Mouse (Mus musculus) kidney, postnatal 25 days (tissue): ENCODE measurements around the gene 4930452B06Rik.

Source experiments
- DNase-seq, 2 experiments: peaks; one replicate each; pipeline ENCODE4 v3.0.0; 2021; ENCODE audit warnings: mixed read lengths in 2 of 2

4930452B06Rik gene

GRCm38 (mm10) chr14:8517681-8518080 lies 148.4 kb downstream of the 4930452B06Rik start:
- no peak for DNase-seq

GRCm38 (mm10) chr14:8514071-8514470 lies 152.0 kb downstream of the 4930452B06Rik start:
- no peak for DNase-seq

DNA sequence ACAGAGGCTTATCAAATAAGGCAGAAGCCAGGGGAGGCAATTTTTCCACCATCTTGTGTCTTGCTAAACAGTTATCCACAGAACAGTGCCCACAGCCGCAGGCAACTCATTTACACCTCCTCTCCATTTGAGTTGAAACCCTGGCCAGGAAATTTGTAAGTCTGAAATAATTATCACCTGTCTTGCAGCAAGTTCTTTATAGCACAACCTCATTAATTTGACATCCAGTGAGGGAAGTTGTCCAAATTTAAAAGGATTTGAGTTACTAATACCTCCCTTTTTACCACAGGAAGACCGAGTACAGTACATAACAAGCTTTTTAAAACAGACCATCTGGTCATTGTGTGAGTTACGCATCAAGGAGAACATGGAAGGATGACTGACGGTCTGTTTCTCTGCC lies 154.8 kb downstream of the 4930452B06Rik start:
- no peak for DNase-seq

- no peak for DNase-seq
These were observed 155.6 kb downstream of the 4930452B06Rik start for GRCm38 (mm10) chr14:8510288-8510959.

- no peak for DNase-seq
These were observed 157.4 kb downstream of the 4930452B06Rik start for GRCm38 (mm10) chr14:8508669-8509068.

GRCm38 (mm10) chr14:8504206-8504605 lies 161.8 kb downstream of the 4930452B06Rik start:
- DNase-seq = no peak

DNA sequence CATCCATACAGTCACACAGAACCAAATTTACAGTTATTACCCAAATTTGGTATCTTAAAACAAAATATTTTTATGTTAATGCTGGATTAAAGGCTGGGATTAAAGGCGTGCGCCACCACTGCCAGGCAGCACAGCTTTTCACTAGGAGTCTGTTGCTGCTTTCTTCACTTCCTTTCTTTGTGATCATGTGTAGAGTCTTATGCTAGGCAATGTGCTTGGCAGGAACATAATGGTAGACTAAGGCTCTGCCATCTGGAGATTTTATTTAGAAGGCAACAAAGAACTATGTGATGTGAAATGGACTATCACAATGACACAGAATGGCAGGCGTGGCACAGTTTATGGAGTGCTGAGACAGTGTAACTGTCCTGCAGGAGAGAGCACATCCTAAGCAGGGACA lies 162.7 kb downstream of the 4930452B06Rik start:
- no peak for DNase-seq

DNA sequence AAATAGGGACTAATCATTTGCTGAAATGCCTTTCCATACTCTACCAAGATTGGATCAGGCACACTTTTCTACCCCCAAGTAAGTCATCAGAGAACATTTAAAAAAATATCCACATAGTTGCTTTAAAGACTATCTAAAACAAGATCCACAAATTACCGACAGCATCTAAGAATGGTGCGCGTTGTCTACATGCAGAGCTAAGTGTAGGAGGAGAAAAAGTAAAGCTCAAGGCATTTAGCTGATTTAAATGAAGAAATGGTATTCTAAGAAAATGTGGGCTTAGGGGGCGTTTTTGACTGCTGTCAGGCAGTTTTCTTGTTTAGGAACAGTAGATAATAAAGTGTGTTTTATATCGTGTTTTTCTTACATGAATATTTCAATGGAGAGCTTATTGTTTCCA lies 163.5 kb downstream of the 4930452B06Rik start:
- DNase-seq = no peak

DNA sequence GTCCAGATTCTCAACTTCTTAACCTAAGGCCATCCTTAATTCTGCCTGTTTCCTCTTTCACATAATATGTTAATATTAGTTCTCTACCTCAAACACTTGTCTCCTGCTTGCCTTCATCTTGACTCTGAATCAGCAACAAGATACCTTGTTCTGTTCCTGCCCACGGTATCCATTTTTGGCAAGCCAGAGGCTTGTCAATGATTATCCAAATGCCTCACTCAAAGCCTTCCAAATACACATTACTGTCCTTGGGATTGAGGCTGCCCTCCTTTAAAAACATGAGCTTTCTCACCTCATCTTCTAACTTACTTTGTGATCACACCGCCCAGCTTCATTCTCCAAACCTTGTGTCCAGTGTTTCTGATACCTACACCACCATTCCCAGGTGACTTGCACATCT lies 170.3 kb downstream of the 4930452B06Rik start:
- DNase-seq = peak in 1 of 2 experiments; percentile 34

- DNase-seq = no peak
These were observed 171.1 kb downstream of the 4930452B06Rik start for GRCm38 (mm10) chr14:8494952-8495351.

DNA sequence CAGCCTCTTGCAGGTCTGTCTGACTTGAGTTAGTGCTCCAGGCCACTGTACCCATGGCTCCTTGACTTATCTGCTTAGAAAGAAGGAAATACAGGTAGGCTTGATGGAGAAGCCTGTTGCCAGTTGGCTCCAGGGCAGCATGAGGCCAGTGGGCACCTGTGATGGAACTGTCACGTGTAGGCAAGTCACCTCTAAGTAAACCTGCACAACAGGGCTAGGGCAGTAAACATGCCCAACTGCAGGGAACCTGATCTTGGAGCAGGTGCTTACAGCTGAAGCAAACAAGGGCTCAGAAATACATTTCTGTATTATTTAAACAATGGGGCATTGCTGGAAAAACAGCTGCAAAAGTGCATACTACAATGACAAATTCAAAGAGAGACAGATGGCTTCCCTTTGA lies 171.8 kb downstream of the 4930452B06Rik start:
- DNase-seq = no peak

- no peak for DNase-seq
These were observed 187.9 kb downstream of the 4930452B06Rik start for GRCm38 (mm10) chr14:8478098-8478497.

GRCm38 (mm10) chr14:8477348-8477747 lies 188.7 kb downstream of the 4930452B06Rik start:
- no peak for DNase-seq

GRCm38 (mm10) chr14:8476606-8477005 lies 189.4 kb downstream of the 4930452B06Rik start:
- DNase-seq = peak in 1 of 2 experiments; percentile 4

DNA sequence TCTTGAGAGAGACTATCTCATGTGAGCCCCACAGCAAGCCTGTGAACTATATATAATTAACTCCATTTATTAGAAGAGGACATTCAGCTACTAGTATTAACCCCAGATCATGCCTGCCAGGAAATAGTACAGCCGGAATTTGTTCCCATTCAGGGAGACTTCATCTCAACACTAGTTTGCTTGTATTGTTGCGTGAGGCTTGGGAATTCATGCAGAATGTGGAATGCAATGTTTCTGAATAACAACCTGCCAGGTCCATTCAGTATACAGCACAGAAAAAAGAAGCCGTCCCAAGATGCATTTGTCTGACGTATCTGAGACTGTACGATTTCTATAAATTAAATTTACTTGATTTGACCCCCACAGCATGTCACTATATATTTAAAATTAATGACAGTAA lies 190.2 kb downstream of the 4930452B06Rik start:
- DNase-seq = no peak

GRCm38 (mm10) chr14:8472884-8473283 lies 193.2 kb downstream of the 4930452B06Rik start:
- DNase-seq = no peak

GRCm38 (mm10) chr14:8464401-8465154 lies 201.5 kb downstream of the 4930452B06Rik start:
- no peak for DNase-seq

GRCm38 (mm10) chr14:8462973-8463372 lies 203.1 kb downstream of the 4930452B06Rik start:
- DNase-seq = no peak

DNA sequence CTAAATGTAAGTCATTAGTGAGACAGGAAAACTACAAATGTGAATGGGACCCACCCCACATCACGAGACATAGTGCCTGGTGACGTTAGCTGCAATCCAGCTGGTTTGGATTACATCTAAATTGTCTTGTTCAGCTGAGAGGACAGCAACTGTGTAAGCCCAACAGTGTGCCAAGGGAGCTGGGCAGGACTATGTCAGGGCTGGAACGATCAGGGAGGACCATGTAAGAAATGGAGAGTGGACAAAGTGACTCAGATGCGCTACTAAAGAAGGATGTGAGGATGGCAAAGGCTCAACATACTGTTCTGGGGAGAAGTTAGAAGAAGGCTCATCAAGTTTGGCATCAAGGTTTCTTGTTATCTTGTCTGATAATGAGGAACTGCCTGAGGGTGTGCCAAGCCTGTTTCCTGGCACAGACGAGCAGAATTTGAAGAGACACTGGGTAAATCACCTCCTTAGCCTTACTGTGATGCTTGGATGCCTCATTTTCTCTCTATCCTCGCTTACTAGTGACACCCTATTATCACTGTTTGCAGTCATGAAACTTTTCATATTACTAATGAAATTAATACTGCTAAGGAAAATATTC lies 203.6 kb downstream of the 4930452B06Rik start:
- DNase-seq = no peak

DNA sequence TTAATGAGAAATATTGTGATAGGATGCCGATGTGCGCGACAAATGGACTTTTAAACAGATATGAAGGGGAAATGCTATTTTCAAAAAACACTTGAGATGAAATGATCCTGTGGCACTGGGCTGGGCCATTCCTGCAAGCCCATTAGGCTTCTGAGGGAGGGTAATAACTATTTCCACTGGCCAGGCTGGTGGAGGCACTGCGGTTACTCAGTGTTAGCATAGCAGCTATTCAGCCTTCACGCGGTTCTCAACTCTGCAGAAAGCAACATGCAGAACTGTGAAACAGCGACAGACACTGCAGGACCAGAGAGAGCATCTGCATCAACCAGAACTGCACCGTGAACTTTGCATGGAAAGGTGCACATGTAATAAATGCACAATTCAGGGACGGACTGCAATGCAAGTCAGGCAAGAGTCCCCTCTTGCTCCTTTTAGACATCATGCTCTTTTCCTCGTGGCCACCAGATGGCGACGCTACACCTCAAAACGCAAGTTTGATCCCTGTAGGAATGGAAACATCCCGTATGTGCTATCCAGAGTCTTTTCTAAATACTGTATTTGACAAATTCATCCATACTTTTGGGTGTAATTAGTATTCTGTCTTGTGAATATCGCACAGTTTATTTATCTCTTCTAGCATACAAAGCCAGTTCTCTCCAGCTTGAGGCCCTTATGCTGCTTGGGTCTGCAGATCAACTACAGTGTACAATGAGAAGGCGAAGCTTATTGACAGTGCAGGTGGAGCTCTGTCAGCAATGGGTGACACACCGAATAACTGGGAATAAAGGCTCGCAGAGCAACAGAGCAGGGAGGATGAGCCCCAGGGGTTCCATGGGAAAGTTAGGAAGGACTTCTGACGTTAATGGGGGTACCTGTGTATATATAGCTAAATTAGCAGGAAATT lies 205.6 kb downstream of the 4930452B06Rik start:
- DNase-seq = peak; percentile 46 to 59

- DNase-seq = no peak
These were observed 206.3 kb downstream of the 4930452B06Rik start for GRCm38 (mm10) chr14:8459759-8460158.

GRCm38 (mm10) chr14:8451117-8451516 lies 214.9 kb downstream of the 4930452B06Rik start:
- no peak for DNase-seq

- no peak for DNase-seq
These were observed 215.7 kb downstream of the 4930452B06Rik start for GRCm38 (mm10) chr14:8450342-8450741.
